Mouse (Mus musculus) stomach, embryonic 14.5 days (tissue): ENCODE results near the gene Traf3ip2. TPM values are rescaled to one million over a fixed set of nuclear protein-coding genes. Genes with fewer than 3 reads are reported as not detected.

Experiments used
- ATAC-seq: fragments of 200-750 bp; cut with Nextera tagmentation; 2 replicates; pipeline ENCODE4 v1.8.0; 2017; ENCODE audit warnings: low read depth, moderate TSS enrichment; ENCODE audit not compliant: insufficient number of reproducible peaks, insufficient read depth, low FRiP score
- H3K27ac ChIP-seq: fragments of 300-500 bp; sonication (generic); 2 replicates; pipeline ENCODE4 v1.5.1; 2014; ENCODE audit warnings: mild to moderate bottlenecking, low read length, moderate library complexity, mixed read lengths
- H3K27me3 ChIP-seq: fragments of 300-500 bp; sonication (generic); 2 replicates; pipeline ENCODE4 v1.6.1; 2014; ENCODE audit warnings: low read length, control low read depth, mixed read lengths; ENCODE audit not compliant: control insufficient read depth, insufficient read depth
- H3K36me3 ChIP-seq: fragments of 300-500 bp; sonication (generic); 2 replicates; pipeline ENCODE4 v1.6.1; 2014; ENCODE audit warnings: mild to moderate bottlenecking, control low read depth, low read length, moderate library complexity, mixed read lengths; ENCODE audit not compliant: control insufficient read depth, insufficient read depth
- H3K4me1 ChIP-seq: fragments of 300-500 bp; sonication (generic); 2 replicates; pipeline ENCODE4 v1.6.1; 2014; ENCODE audit warnings: low read length, control low read depth, mixed read lengths; ENCODE audit not compliant: control insufficient read depth, insufficient read depth
- H3K4me2 ChIP-seq: fragments of 300-500 bp; sonication (generic); replicated peaks from 2 replicates; pipeline ENCODE4 v1.6.1; 2014; ENCODE audit warnings: low read depth, low read length, control low read depth
- H3K4me3 ChIP-seq: fragments of 300-500 bp; sonication (generic); 2 replicates; pipeline ENCODE4 v1.5.1; 2014; ENCODE audit warnings: low read depth, low read length, control low read depth
- H3K9ac ChIP-seq: fragments of 300-500 bp; sonication (generic); replicated peaks from 2 replicates; pipeline ENCODE4 v1.6.1; 2014; ENCODE audit warnings: low read depth, mild to moderate bottlenecking, control low read depth, low read length, moderate library complexity, mixed read lengths
- H3K9me3 ChIP-seq: fragments of 300-500 bp; sonication (generic); 2 replicates; pipeline ENCODE4 v1.6.1; 2016; ENCODE audit warnings: low read depth, low read length, control low read depth; ENCODE audit not compliant: control insufficient read depth
- WGBS: fragments of 180-500 bp; shearing (Covaris S2); extraction: QIAGEN DNeasy Blood & Tissue Kit; methylation state at CpG from one replicate; pipeline ENCODE4 v1.1.7; 2014; 5-methylcytosine and 5-hydroxymethylcytosine counted together
- polyA plus RNA-seq: library from polyadenylated mRNA; unstranded; fragments of >200 nt; fragmentation: Nextera tagmentation; extraction: Ambion mirVana; gene quantifications from 2 replicates; pipeline ENCODE4 v1.2.1, GENCODE M21; 2014

The Traf3ip2 gene
- polyA plus RNA-seq, 1 experiment from 2014 or later, result 30.2 TPM

GRCm38 (mm10) chr10:39580477-39580876 lies 32.3 kb upstream of the Traf3ip2 start:
- Histone ChIP-seq H3K27ac (no peak overlapping the region), H3K4me1 (no peaks in the 10 kb centered on the region), H3K9me3 (no peaks in the 10 kb centered on the region), H3K27me3 (no peaks in the 10 kb centered on the region), H3K4me3 (no peak overlapping the region), H3K36me3 (no peaks in the 10 kb centered on the region), H3K4me2 (no peak overlapping the region), H3K9ac (no peak overlapping the region)
- WGBS, result 64% methylated on average over 8 of the region's 8 CpGs
- ATAC-seq, result no peak

GRCm38 (mm10) chr10:39582385-39582784 lies 30.3 kb upstream of the Traf3ip2 start:
- H3K4me2 ChIP-seq, result no peak overlapping the region
- no peak for ATAC-seq
- H3K4me1 ChIP-seq, result peaks cover 7% of the 10 kb centered on the region; the same call in 1 of the 2 replicates
- H3K9me3 ChIP-seq, result no peaks in the 10 kb centered on the region
- no peak overlapping the region for H3K4me3 ChIP-seq
- H3K9ac ChIP-seq, result no peak overlapping the region
- H3K27me3 ChIP-seq, result no peaks in the 10 kb centered on the region
- no peaks in the 10 kb centered on the region for H3K36me3 ChIP-seq
- no peak overlapping the region for H3K27ac ChIP-seq
- 64% methylated on average over 2 of the region's 2 CpGs for WGBS

DNA sequence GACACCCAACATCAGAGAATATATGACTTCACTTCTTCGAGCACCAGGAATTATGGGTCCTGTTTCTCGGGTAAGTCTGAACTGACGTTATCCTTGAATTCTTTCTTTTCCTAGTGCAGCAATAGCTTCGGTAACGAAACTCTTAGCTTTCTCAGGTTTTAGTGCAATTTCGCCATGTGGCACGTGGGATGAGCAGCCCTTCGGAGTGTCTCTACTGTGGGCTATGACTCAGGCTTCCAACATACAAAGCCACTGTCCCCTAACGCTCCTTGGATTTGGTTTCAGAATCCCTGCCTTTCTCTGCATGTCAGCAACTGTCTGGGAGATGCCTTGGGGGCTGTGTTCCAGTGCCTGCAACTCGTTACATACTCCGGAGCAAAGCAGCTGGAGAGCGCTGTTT lies 29.0 kb upstream of the Traf3ip2 start:
- Histone ChIP-seq H3K4me3 (no peak overlapping the region), H3K27me3 (no peaks in the 10 kb centered on the region), H3K4me2 (no peak overlapping the region), H3K9me3 (no peaks in the 10 kb centered on the region), H3K27ac (no peak overlapping the region), H3K4me1 (peaks cover 18% of the 10 kb centered on the region; the same call in 1 of the 2 replicates), H3K36me3 (no peaks in the 10 kb centered on the region), H3K9ac (no peak overlapping the region)
- 89% methylated on average over 12 of the region's 12 CpGs for WGBS
- ATAC-seq, result no peak

- no peak for ATAC-seq
- Histone ChIP-seq H3K4me2 (no peak overlapping the region), H3K27me3 (no peaks in the 10 kb centered on the region), H3K36me3 (no peaks in the 10 kb centered on the region), H3K9me3 (no peaks in the 10 kb centered on the region), H3K4me1 (peaks cover 18% of the 10 kb centered on the region; the same call in 1 of the 2 replicates), H3K4me3 (no peak overlapping the region), H3K27ac (no peak overlapping the region), H3K9ac (no peak overlapping the region)
- 47% methylated on average over 5 of the region's 5 CpGs for WGBS
These were observed 25.3 kb upstream of the Traf3ip2 start for GRCm38 (mm10) chr10:39587290-39587925.

DNA sequence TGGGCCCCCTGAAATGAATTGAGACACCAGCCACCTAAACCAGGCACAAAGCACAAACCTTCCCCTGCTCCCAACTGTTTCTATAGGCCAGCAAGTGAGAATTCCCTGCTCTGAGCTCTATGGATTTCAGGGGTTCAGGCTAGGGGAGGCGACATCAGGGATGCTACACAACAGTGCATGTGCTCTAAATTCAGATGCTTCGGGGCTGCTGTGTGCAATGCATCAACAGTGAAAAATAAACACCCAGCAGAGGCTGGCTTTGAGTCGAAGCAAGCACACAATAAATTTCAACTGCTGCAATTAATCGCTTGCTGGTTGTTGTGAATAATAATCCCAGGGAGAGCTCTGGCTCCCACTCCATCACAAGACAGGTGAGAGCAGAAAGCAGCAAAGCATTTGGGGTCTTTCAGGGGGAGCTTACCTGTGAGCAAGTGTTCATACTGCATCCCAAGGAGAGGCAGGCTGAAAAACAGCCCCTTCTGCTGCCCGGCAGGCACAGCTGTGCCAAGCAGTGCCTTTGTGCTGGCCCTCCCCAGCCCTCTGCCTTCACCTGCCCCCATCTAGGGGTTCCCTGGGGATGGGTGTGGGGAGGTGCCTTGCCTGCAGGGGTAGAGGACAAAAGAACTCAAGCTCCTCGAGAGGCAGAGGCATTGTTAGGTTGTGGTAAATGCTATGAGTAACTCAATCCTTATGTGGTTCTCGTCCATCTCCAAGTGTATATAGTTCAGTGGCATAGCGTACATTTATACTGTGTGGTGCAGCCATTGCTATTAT lies 24.6 kb upstream of the Traf3ip2 start:
- Histone ChIP-seq H3K4me1 (peaks cover 18% of the 10 kb centered on the region; the same call in 1 of the 2 replicates), H3K27me3 (no peaks in the 10 kb centered on the region), H3K9ac (no peak overlapping the region), H3K9me3 (no peaks in the 10 kb centered on the region; the same call in 1 of the 2 replicates), H3K4me2 (no peak overlapping the region), H3K27ac (no peak overlapping the region), H3K4me3 (no peak overlapping the region), H3K36me3 (no peaks in the 10 kb centered on the region)
- WGBS, result 50% methylated on average over 8 of the region's 8 CpGs
- no peak for ATAC-seq

GRCm38 (mm10) chr10:39589765-39590546 lies 22.8 kb upstream of the Traf3ip2 start:
- H3K4me2 ChIP-seq, result no peak overlapping the region
- ATAC-seq, result no peak
- peaks cover 18% of the 10 kb centered on the region; the same call in 1 of the 2 replicates for H3K4me1 ChIP-seq

DNA sequence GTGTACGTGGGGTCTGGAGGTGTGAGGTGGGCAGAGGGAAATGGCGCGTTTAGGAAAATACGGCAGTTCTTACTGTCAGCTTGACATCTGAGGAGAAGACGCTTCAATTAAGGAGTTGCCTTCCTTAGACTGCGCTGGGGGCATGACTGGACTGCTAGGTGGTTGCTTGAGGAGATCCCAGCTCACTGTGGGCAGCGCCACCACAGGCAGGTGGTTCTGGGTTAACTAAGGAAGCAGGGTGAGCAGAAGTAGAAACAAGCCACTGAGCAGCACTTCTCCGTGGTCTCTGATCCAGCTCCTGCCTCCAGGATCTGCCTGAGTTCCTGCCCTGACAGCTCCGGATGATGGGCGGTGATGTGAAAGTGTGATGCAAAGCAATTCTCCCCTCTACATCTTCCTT lies 22.1 kb upstream of the Traf3ip2 start:
- Histone ChIP-seq H3K36me3 (no peaks in the 10 kb centered on the region), H3K27ac (no peak overlapping the region), H3K9ac (no peak overlapping the region), H3K9me3 (peaks cover 9% of the 10 kb centered on the region; the same call in 1 of the 2 replicates), H3K4me2 (no peak overlapping the region), H3K4me1 (peaks cover 23% of the 10 kb centered on the region), H3K4me3 (no peak overlapping the region), H3K27me3 (no peaks in the 10 kb centered on the region)
- WGBS, result 89% methylated on average over 10 of the region's 10 CpGs
- no peak for ATAC-seq

More at GRCm38 (mm10) chr10:39589765-39590546, 22.8 kb upstream of the Traf3ip2 start:
- H3K4me3 ChIP-seq, result no peak overlapping the region
- H3K27ac ChIP-seq, result no peak overlapping the region
- H3K27me3 ChIP-seq, result no peaks in the 10 kb centered on the region
- 78% methylated on average over 19 of the region's 19 CpGs for WGBS
- no peak overlapping the region for H3K9ac ChIP-seq
- H3K36me3 ChIP-seq, result no peaks in the 10 kb centered on the region
- peaks cover 9% of the 10 kb centered on the region; the same call in 1 of the 2 replicates for H3K9me3 ChIP-seq

DNA sequence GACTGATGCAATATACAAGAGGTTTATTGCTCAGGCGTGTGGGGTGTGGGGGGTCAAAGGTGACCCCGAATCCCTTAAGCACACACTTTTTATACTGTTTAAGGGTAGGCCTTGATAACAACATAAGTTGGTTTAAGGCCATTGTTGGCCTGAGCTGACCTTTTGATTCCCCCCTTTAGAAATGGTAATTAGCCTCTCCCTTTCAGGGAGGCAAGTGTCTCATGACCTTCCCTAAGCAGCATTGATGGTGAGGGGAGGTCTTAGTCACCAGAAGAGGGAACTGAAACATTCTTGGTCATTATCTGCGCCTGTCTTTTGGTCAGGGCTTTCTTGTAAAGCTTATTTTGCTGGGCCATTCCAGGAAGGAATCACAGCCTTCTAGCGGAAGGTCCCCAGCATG lies 20.2 kb upstream of the Traf3ip2 start:
- Histone ChIP-seq H3K36me3 (no peaks in the 10 kb centered on the region), H3K9ac (no peak overlapping the region), H3K27me3 (no peaks in the 10 kb centered on the region), H3K4me1 (peaks cover 28% of the 10 kb centered on the region), H3K4me3 (no peak overlapping the region), H3K27ac (no peak overlapping the region), H3K4me2 (no peak overlapping the region), H3K9me3 (peaks cover 9% of the 10 kb centered on the region; the same call in 1 of the 2 replicates)
- WGBS, result 90% methylated on average over 4 of the region's 4 CpGs
- no peak for ATAC-seq
